Mouse (Mus musculus): ENCODE measurements around the gene Sec14l1. TPM values are rescaled to one million over a fixed set of nuclear protein-coding genes. Genes with fewer than 3 reads are reported as not detected.

The Sec14l1 gene
- total RNA-seq (2023): 10 to 100 TPM; 66.2 to 80.4 TPM

GRCm38 (mm10) chr11:117114592-117115345 is at the start of gene Sec14l1:
Sec14l1 (plus strand) TSS chr11:117115168.

GRCm38 (mm10) chr11:117199282-117200175 is 84.6 kb downstream of the Sec14l1 start, which contains the start of gene Sept9:
Sept9 (plus strand) TSS chr11:117199661.

Other genes with a start within 250 kb of the Sec14l1 start
- not detected for gene Mgat5b, start 196.3 kb upstream of the Sec14l1 start, total RNA-seq (2023)
- 100 to 1,000 TPM; 198 to 232 TPM for gene Sept9, start 84.5 kb downstream of the Sec14l1 start, total RNA-seq (2023)

Measured in neutrophil, adult 59 days (primary cell).